Mouse (Mus musculus) c-Kit-positive CD71-positive TER-119-negative erythroid progenitor cells, embryonic 14.5 days (primary cell): ENCODE measurements around the gene Magea2.
"Not testable (repeated sequence)": the region's sequence is repeated elsewhere in the genome, so short reads cannot be mapped to it uniquely, and the experiment has no call there.

ENCODE experiments used
- DNase-seq: peaks from one replicate; pipeline ENCODE4 v3.0.0-alpha.2; 2013; ENCODE audit warnings: low read depth

Magea2 gene

DNA sequence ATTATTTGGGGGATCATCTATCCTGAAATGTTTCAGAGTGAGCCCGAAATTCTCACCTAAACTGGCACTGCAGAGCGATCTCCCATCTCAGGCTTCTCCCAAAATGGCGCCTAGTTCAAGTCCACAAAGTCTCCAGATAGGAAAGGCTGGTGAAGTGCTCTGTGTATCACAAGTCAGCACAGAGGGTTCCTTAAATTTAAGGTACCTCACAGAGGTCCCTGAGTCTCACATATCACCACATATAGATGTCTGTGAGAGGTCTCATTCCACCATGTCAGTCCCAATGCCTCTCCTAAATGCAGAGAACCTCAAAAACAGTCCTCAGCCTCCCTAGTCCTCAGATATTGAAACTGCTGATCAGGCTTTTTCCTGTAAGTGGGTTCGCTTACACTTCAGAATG is at the start of gene Magea2:
TSS of gene Magea2 (minus strand) at position 101 of the 400 bp plus-strand sequence.
- DNase-seq = not testable (repeated sequence)

GRCm38 (mm10) chrX:155128312-155128711 is 34.8 kb upstream of the Magea2 start, which contains the start of gene Cldn34b2:
TSS of gene Cldn34b2 (minus strand) at chrX:155128412.
- not testable (repeated sequence) for DNase-seq

DNA sequence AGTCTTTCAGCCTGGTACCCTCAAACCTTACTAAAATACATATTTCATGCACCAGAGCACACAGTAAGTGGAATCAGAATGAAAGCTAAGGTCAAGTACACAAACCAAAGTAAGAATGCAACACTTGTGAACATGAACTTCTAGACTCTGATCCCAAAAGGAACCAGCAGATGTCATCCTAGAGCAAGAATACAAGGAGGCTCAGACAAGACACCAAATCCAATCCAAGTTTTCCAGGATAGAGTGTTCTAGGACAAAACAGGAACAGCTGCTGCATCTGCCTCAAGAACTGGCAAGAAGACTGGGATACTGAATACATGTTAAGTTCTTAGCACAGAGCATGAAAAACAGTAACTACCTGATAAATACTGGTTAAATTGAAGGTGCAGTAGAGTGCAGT is 4.6 kb upstream of the Magea2 start:
- no peak for DNase-seq

DNA sequence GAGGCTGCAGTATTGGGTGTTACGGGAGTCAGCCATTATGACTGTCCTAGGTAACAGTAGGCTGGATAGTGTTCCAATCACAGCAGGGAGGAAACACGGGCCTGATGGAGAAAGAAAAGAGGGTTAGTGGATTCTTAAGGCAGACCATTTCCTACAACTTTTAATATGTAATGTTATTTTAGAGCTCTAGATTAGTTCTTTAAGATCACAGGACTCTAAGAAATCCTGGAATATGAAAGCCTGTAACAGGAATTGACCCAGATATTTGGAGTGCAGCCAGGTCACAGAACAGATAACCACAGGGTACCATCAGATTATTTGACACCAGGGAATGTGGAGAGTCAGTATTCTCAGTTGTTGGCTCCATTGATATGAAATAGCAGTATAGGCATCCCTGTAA is 3.8 kb downstream of the Magea2 start, which contains the start of gene Magea1:
TSS of gene Magea1 (minus strand) at position 101 of the 400 bp plus-strand sequence.
- not testable (repeated sequence) for DNase-seq

DNA sequence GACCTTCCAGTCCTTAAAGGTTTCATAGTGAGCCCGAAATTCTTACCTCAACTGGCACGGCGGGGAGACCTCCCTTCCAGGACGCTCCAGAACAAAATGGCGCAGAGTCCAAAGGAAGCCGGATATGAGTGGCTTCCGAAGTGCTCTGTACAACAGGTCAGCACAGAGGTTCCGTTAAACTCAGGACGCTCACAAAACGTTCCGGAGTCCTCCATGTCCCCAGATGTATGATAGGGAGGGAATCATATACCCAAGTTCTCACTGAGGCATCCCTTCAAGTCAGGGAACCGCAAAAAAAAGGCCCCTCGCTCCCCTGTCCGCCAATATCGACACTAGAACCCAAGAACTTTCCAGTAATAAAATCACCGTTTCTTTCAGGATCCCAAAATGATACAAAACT is 30.4 kb downstream of the Magea2 start, which contains the start of gene Magea5:
TSS of gene Magea5 (minus strand) at position 101 of the 400 bp plus-strand sequence.
- not testable (repeated sequence) for DNase-seq

GRCm38 (mm10) chrX:154995750-154996149 is 97.7 kb downstream of the Magea2 start, which contains the start of gene Magea8:
TSS of gene Magea8 (minus strand) at chrX:154995850.
- DNase-seq = not testable (repeated sequence)
